Mouse (Mus musculus) testis, adult 2 months (tissue): ENCODE measurements around the gene Fosl1.

Experiments
- CTCF ChIP-seq: fragments of 200-500 bp; IDR thresholded peaks from 2 replicates; pipeline ENCODE4 v1.5.1; 2012; ENCODE audit warnings: low read depth, mild to moderate bottlenecking, inconsistent platforms, low read length, moderate library complexity; ENCODE audit not compliant: control insufficient read depth, insufficient read depth, insufficient replicate concordance
- POLR2A ChIP-seq: fragments of 200-500 bp; IDR thresholded peaks from 2 replicates; pipeline ENCODE4 v1.6.1; 2012; ENCODE audit warnings: low read depth, mild to moderate bottlenecking, inconsistent platforms, low read length, moderate library complexity; ENCODE audit not compliant: control insufficient read depth

DNA sequence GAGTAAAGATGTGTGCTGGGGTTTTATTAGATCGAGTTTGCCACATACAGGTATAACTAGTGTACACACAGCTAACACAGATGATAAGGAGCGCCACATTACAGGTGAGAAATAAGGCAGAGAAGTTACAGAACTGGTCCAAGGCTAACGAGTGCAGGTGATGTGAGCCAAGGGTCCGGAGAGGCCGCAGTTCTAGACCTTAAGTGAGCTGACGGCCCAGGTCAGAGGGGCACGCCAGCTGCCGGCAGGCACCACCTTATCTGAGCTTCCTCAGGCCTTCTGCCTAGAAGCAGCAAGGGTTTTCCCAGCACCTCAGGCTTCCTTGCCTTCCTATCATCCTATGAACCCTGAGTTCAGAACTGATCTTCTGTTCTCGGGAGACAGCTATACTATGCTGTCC lies 27.7 kb upstream of the Fosl1 start:
- TF ChIP-seq CTCF (no peak), POLR2A (no peak)
